Mouse (Mus musculus) right cerebral cortex, postnatal 36 days (tissue): Measurements from ENCODE around the gene Arl3.
"Not testable (repeated sequence)": the region's sequence is repeated elsewhere in the genome, so short reads cannot be mapped to it uniquely, and the experiment has no call there.

Experiments
- DNase-seq, 2 experiments: peaks; one replicate each; pipeline ENCODE4 v3.0.0; 2022; ENCODE audit warnings: low spot score in 2 of 2, mixed read lengths in 1 of 2

Gene Arl3

GRCm38 (mm10) chr19:46591575-46591974 is 18.6 kb upstream of the Arl3 start:
- DNase-seq: no peak

GRCm38 (mm10) chr19:46587823-46588508 is 15.0 kb upstream of the Arl3 start:
- peak; percentile 68 for DNase-seq

- DNase-seq: no peak
These were observed 2.2 kb upstream of the Arl3 start for GRCm38 (mm10) chr19:46575196-46575595.

GRCm38 (mm10) chr19:46573990-46574389 is 992 bp upstream of the Arl3 start:
- DNase-seq: no peak

- peak in 1 of 2 experiments; percentile 27 for DNase-seq
These were observed 450 bp downstream of the Arl3 start for GRCm38 (mm10) chr19:46572548-46572947.

- no peak for DNase-seq
These were observed 1.1 kb downstream of the Arl3 start for GRCm38 (mm10) chr19:46571878-46572244.

GRCm38 (mm10) chr19:46571211-46571877 is 1.7 kb downstream of the Arl3 start:
- DNase-seq: not testable (repeated sequence)

GRCm38 (mm10) chr19:46564043-46564462 is 8.9 kb downstream of the Arl3 start:
- DNase-seq: no peak

GRCm38 (mm10) chr19:46563603-46564002 is 9.4 kb downstream of the Arl3 start:
- DNase-seq: no peak

GRCm38 (mm10) chr19:46562581-46563515 is 10.2 kb downstream of the Arl3 start:
- no peak for DNase-seq

GRCm38 (mm10) chr19:46562132-46562531 is 10.9 kb downstream of the Arl3 start:
- DNase-seq: no peak

GRCm38 (mm10) chr19:46558631-46559030 is 14.4 kb downstream of the Arl3 start:
- no peak for DNase-seq

GRCm38 (mm10) chr19:46558009-46558408 is 15.0 kb downstream of the Arl3 start:
- DNase-seq: no peak

- no peak for DNase-seq
These were observed 19.4 kb downstream of the Arl3 start for GRCm38 (mm10) chr19:46553541-46553955.

- DNase-seq: no peak
These were observed 20.5 kb downstream of the Arl3 start for GRCm38 (mm10) chr19:46552496-46552895.

GRCm38 (mm10) chr19:46550385-46550784 is 22.6 kb downstream of the Arl3 start:
- no peak for DNase-seq

- no peak for DNase-seq
These were observed 24.9 kb downstream of the Arl3 start for GRCm38 (mm10) chr19:46548110-46548509.

- DNase-seq: no peak
These were observed 25.4 kb downstream of the Arl3 start for GRCm38 (mm10) chr19:46547565-46547964.

- no peak for DNase-seq
These were observed 30.2 kb downstream of the Arl3 start for GRCm38 (mm10) chr19:46542750-46543149.

GRCm38 (mm10) chr19:46538213-46538612 is 34.8 kb downstream of the Arl3 start:
- no peak for DNase-seq

GRCm38 (mm10) chr19:46537357-46537756 is 35.6 kb downstream of the Arl3 start:
- no peak for DNase-seq

- DNase-seq: no peak
These were observed 38.4 kb downstream of the Arl3 start for GRCm38 (mm10) chr19:46534542-46535098.
